Mouse (Mus musculus) urinary bladder, postnatal 25 days (tissue): ENCODE results near the gene D8Ertd738e.

Experiments used
- DNase-seq: peaks from one replicate; pipeline ENCODE4 v3.0.0; 2022; ENCODE audit warnings: low spot score

Gene D8Ertd738e

GRCm38 (mm10) chr8:84202938-84203917 lies 46.3 kb downstream of the D8Ertd738e start:
- peak; percentile 66 for DNase-seq

- peak; percentile 65 for DNase-seq
These were observed 47.1 kb downstream of the D8Ertd738e start for GRCm38 (mm10) chr8:84202466-84202865.

- DNase-seq: peak; percentile 81
These were observed 47.8 kb downstream of the D8Ertd738e start for GRCm38 (mm10) chr8:84201545-84202245.

GRCm38 (mm10) chr8:84200652-84201544 lies 48.6 kb downstream of the D8Ertd738e start:
- DNase-seq: peak; percentile 91

GRCm38 (mm10) chr8:84200126-84200555 lies 49.4 kb downstream of the D8Ertd738e start:
- no peak for DNase-seq

- no peak for DNase-seq
These were observed 50.0 kb downstream of the D8Ertd738e start for GRCm38 (mm10) chr8:84199348-84200125.

GRCm38 (mm10) chr8:84198871-84199270 lies 50.6 kb downstream of the D8Ertd738e start:
- DNase-seq: no peak

- DNase-seq: peak; percentile 83
These were observed 51.4 kb downstream of the D8Ertd738e start for GRCm38 (mm10) chr8:84197922-84198774.

GRCm38 (mm10) chr8:84197141-84197921 lies 52.2 kb downstream of the D8Ertd738e start:
- DNase-seq: peak; percentile 73
